Mouse (Mus musculus): Measurements from ENCODE around the gene Nlrp9b.

DNA sequence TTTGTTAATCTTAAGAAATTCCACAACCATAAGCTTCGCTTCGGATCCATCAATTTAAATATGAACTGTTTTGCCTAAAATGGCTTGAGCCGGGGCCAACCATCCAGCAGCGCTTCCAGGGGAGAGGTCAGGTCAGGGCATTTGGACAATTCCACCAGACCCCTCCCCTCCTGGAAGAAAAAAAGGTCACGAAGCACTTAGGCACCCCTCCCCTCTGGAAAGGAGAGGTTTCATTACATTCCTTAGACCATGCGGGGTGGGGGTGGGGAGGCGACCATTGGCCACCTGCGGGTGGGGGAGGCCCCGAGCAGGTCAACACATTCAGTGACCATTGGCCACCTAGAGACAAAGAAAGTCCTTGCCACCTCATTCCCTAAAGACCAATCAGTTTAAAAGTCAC lies 38.2 kb upstream of the Nlrp9b start:
- TF ChIP-seq CTCF (IDR thresholded peaks at IDR 0.05; ENCODE audit: low read depth) (no peak), EP300 (optimal IDR thresholded peaks at IDR 0.05) (no peak)

Data from stomach, postnatal 0 days (tissue).